In the genomic region with DNA sequence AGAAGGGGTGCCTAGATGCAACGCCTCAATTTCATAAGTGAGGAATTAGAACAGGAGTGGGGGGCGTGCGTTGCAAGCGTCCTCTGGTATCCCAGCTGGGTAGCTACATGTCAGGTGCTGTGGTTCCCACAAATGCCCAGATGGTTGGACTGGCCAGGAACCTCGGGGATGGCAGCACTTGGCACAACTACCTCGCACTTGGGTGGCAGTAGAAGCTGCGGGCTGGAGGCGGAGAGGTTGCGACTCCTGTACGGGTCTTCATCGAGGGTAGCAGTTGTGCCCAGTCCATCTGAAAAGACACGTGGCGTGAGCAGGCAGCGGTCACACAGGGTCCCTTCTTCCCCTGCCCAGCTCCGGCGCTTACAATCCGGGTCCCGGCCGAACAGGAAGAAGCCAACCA, we compare ENCODE assay signal across 9 mouse cellular contexts. TPM values are rescaled to one million over a fixed set of nuclear protein-coding genes. Genes with fewer than 3 reads are reported as not detected.
DNase-seq lines count a peak whose midpoint lies in the region; ATAC-seq and TF ChIP-seq lines count a peak whose summit lies in the region.
"Had no signal": no experiment of that assay in that cellular context is flagged by ENCODE, and none has a peak within 500 bp of the region (broad histone marks: within the 10 kb centered on the region; RNA-seq: fewer than 3 reads in every experiment).

No protein-coding gene starts in this region.

- H3K4me3 ChIP-seq in lung, adult 2 months (replicated peaks; ENCODE audit: extremely low read depth, low read depth, low read length), result peak overlapping the region; percentile 15
- H3K4me3 ChIP-seq in embryonic facial prominence, embryonic 11.5 days (ENCODE audit: low read depth, low read length), result peak overlapping the region; percentile 46
- H3K4me3 ChIP-seq in hindbrain, embryonic 16.5 days (ENCODE audit: low read length), result peak overlapping the region; percentile 33
- peak overlapping the region; percentile 33 for H3K4me3 ChIP-seq in neural tube, embryonic 12.5 days

- H3K27ac ChIP-seq in embryonic facial prominence, embryonic 11.5 days (replicated peaks; ENCODE audit: low read depth, low read length), result no peak overlapping the region
- H3K27ac ChIP-seq in hindbrain, embryonic 16.5 days (ENCODE audit: low read depth, low read length), result no peak overlapping the region
- H3K27ac ChIP-seq in neural tube, embryonic 12.5 days, result no peak overlapping the region
- H3K27ac ChIP-seq: macrophage had no signal

- peaks cover 10% of the 10 kb centered on the region; the same call in 1 of the 2 replicates for H3K27me3 ChIP-seq in embryonic facial prominence, embryonic 11.5 days (ENCODE audit: control insufficient read depth, insufficient read depth, low read length)
- H3K27me3 ChIP-seq in hindbrain, embryonic 16.5 days (replicated peaks; ENCODE audit: control insufficient read depth, insufficient read depth, low read length), result peaks cover 10% of the 10 kb centered on the region
- peaks cover 34% of the 10 kb centered on the region for H3K27me3 ChIP-seq in neural tube, embryonic 12.5 days (replicated peaks)

- 13% methylated on average over 19 of the region's 19 CpGs for WGBS in lung, adult 2 months
- WGBS in embryonic facial prominence, embryonic 11.5 days, result 12% methylated on average over 14 of the region's 19 CpGs
- WGBS in hindbrain, embryonic 16.5 days, result 10% methylated on average over 17 of the region's 19 CpGs
- 12% methylated on average over 19 of the region's 19 CpGs for WGBS in neural tube, embryonic 12.5 days

- no peak for TF ChIP-seq POLR2A in lung, adult 2 months (IDR thresholded peaks at IDR 0.05; ENCODE audit: borderline replicate concordance, extremely low read depth, low read depth, low read length)

- peaks cover 2% of the 10 kb centered on the region; the same call in 1 of the 2 replicates for H3K4me1 ChIP-seq in lung, adult 2 months (ENCODE audit: control insufficient read depth, insufficient read depth, low read length)
- H3K4me1 ChIP-seq in embryonic facial prominence, embryonic 11.5 days (ENCODE audit: control insufficient read depth, insufficient read depth, low read length), result peaks cover 8% of the 10 kb centered on the region
- H3K4me1 ChIP-seq in hindbrain, embryonic 16.5 days (ENCODE audit: control insufficient read depth, insufficient read depth, low read depth, low read length), result peaks cover 27% of the 10 kb centered on the region
- H3K4me1 ChIP-seq in neural tube, embryonic 12.5 days, result peaks cover 31% of the 10 kb centered on the region

- no peak for TF ChIP-seq CTCF in lung, adult 2 months (IDR thresholded peaks at IDR 0.05; ENCODE audit: insufficient read depth, low read length)

- H3K9ac ChIP-seq in embryonic facial prominence, embryonic 11.5 days (replicated peaks; ENCODE audit: low read length), result peak overlapping the region; percentile 58
- H3K9ac ChIP-seq in hindbrain, embryonic 16.5 days (ENCODE audit: low read depth, low read length), result peak overlapping the region; percentile 55
- peak overlapping the region; percentile 42; the same call in 1 of the 2 replicates for H3K9ac ChIP-seq in neural tube, embryonic 12.5 days

- no peak for DNase-seq in lung, adult 2 months
- no peak for DNase-seq in lung, adult 18-20 months
- no peak for DNase-seq in embryonic facial prominence, embryonic 11.5 days (ENCODE audit: low spot score)
- DNase-seq in Muller cell, postnatal 12 days (ENCODE audit: inconsistent ontology term), result no peak
- no peak for DNase-seq in T-cell, adult 2 months (ENCODE audit: low spot score)
- no peak for DNase-seq in left cerebral cortex, adult 8-10 months (ENCODE audit: low spot score in 2 of 2)

- no peaks in the 10 kb centered on the region for H3K9me3 ChIP-seq in embryonic facial prominence, embryonic 11.5 days (replicated peaks; ENCODE audit: control insufficient read depth, low read length)
- H3K9me3 ChIP-seq in hindbrain, embryonic 16.5 days (ENCODE audit: control insufficient read depth, low read length), result no peaks in the 10 kb centered on the region
- H3K9me3 ChIP-seq in neural tube, embryonic 12.5 days, result no peaks in the 10 kb centered on the region

- H3K36me3 ChIP-seq in embryonic facial prominence, embryonic 11.5 days (replicated peaks; ENCODE audit: control insufficient read depth, insufficient read depth, low read depth, low read length), result no peaks in the 10 kb centered on the region
- H3K36me3 ChIP-seq in hindbrain, embryonic 16.5 days (ENCODE audit: control insufficient read depth, insufficient read depth, low read length), result no peaks in the 10 kb centered on the region
- H3K36me3 ChIP-seq in neural tube, embryonic 12.5 days, result no peaks in the 10 kb centered on the region

- no peak for ATAC-seq in embryonic facial prominence, embryonic 11.5 days (replicated peaks; ENCODE audit: insufficient number of reproducible peaks, low FRiP score, low TSS enrichment, low read depth)
- ATAC-seq in hindbrain, embryonic 16.5 days, result no peak
- no peak for ATAC-seq in neural tube, embryonic 12.5 days (ENCODE audit: low FRiP score, low read depth)

- H3K4me2 ChIP-seq in embryonic facial prominence, embryonic 11.5 days (ENCODE audit: low read depth, low read length), result peak overlapping the region; percentile 85
- peak overlapping the region; percentile 56 for H3K4me2 ChIP-seq in hindbrain, embryonic 16.5 days (ENCODE audit: low read length)
- H3K4me2 ChIP-seq in neural tube, embryonic 12.5 days (replicated peaks), result peak overlapping the region; percentile 64

RNA-seq across cellular contexts. Expression of a gene that starts 4.1 kb away (rescaled TPM):
- 42.8 and 47.4 TPM in 2 replicates for polyA plus RNA-seq in lung, adult 2 months (2012; rRNA removed)
- 11.7 and 14.3 TPM in 2 replicates for polyA plus RNA-seq in embryonic facial prominence, embryonic 11.5 days (2014; fragmentation: Nextera tagmentation; extraction: Ambion mirVana)
- 43.5 and 45.6 TPM in 2 replicates for polyA plus RNA-seq in hindbrain, embryonic 16.5 days (2015; fragmentation: Nextera tagmentation; extraction: Ambion mirVana)
- 26.5 and 28.7 TPM in 2 replicates for polyA plus RNA-seq in neural tube, embryonic 12.5 days (2016; fragmentation: Nextera tagmentation; extraction: Ambion mirVana)
- 10 to 100 TPM; 31.7 to 33.7 (median 32.7) TPM for total RNA-seq in left cerebral cortex, adult 8-10 months (2022)

RNA-seq across cellular contexts. Expression of a gene that starts 4.3 kb away (rescaled TPM):
- 15.9 and 18.5 TPM in 2 replicates for polyA plus RNA-seq in lung, adult 2 months (2012; rRNA removed)
- polyA plus RNA-seq in embryonic facial prominence, embryonic 11.5 days (2014; fragmentation: Nextera tagmentation; extraction: Ambion mirVana), result 5.8 and 6.6 TPM in 2 replicates
- 1.7 and 2.3 TPM in 2 replicates for polyA plus RNA-seq in hindbrain, embryonic 16.5 days (2015; fragmentation: Nextera tagmentation; extraction: Ambion mirVana)
- 1.8 and 2.6 TPM in 2 replicates for polyA plus RNA-seq in neural tube, embryonic 12.5 days (2016; fragmentation: Nextera tagmentation; extraction: Ambion mirVana)
- 1 to 10 TPM in 2 of 4 experiments, under 1 TPM in 2; 0.50 to 1.5 (median 0.85) TPM for total RNA-seq in left cerebral cortex, adult 8-10 months (2022)
- polyA plus RNA-seq: macrophage had no signal

RNA-seq across cellular contexts. Expression of a gene that starts 12.0 kb away (rescaled TPM):
- 3.2 and 3.3 TPM in 2 replicates for polyA plus RNA-seq in lung, adult 2 months (2012; rRNA removed)
- polyA plus RNA-seq in embryonic facial prominence, embryonic 11.5 days (2014; fragmentation: Nextera tagmentation; extraction: Ambion mirVana), result 1.6 and 1.9 TPM in 2 replicates
- polyA plus RNA-seq in hindbrain, embryonic 16.5 days (2015; fragmentation: Nextera tagmentation; extraction: Ambion mirVana), result 5.8 and 7.7 TPM in 2 replicates
- polyA plus RNA-seq in neural tube, embryonic 12.5 days (2016; fragmentation: Nextera tagmentation; extraction: Ambion mirVana), result 5.8 and 7.3 TPM in 2 replicates
- total RNA-seq in left cerebral cortex, adult 8-10 months (2022), result 1 to 10 TPM; 2.1 to 4.8 (median 3.4) TPM

RNA-seq across cellular contexts. Expression of a gene that starts 30.7 kb away (rescaled TPM):
- 18.3 and 23.2 TPM in 2 replicates for polyA plus RNA-seq in lung, adult 2 months (2012; rRNA removed)
- polyA plus RNA-seq in embryonic facial prominence, embryonic 11.5 days (2014; fragmentation: Nextera tagmentation; extraction: Ambion mirVana), result 18.8 and 21.9 TPM in 2 replicates
- polyA plus RNA-seq in hindbrain, embryonic 16.5 days (2015; fragmentation: Nextera tagmentation; extraction: Ambion mirVana), result 112 and 130 TPM in 2 replicates
- polyA plus RNA-seq in neural tube, embryonic 12.5 days (2016; fragmentation: Nextera tagmentation; extraction: Ambion mirVana), result 144 and 154 TPM in 2 replicates
- 100 to 1,000 TPM; 328 to 363 (median 345) TPM for total RNA-seq in left cerebral cortex, adult 8-10 months (2022)
